Comparison of ENCODE assay signal across 24 mouse cellular contexts in the genomic region with DNA sequence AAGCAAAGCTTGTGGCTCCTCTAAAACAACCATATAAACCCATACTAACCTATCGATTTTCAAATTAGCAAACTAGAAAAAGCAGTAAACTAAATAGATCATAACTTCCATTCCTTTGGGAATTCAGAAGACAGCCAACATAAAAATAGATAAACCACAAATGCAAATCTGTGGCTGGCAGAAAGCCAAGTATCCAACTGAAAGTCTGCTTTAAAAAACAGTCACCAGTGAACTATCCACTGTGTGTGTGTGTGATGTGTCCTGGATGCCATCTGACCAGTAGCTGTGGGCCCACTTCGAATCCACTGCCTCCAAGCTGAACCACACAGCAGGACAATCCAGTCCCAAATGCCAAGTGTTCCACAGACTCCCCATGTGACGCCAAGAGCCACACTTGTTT. TPM values are rescaled to one million over a fixed set of nuclear protein-coding genes. Genes with fewer than 3 reads are reported as not detected.
DNase-seq lines count a peak whose midpoint lies in the region; ATAC-seq and TF ChIP-seq lines count a peak whose summit lies in the region.
"Had no signal": no experiment of that assay in that cellular context is flagged by ENCODE, and none has a peak within 500 bp of the region (broad histone marks: within the 10 kb centered on the region; RNA-seq: fewer than 3 reads in every experiment).

No protein-coding gene starts in this region.

- no peaks in the 10 kb centered on the region for H3K36me3 ChIP-seq in lung, embryonic 14.5 days (ENCODE audit: insufficient read depth)
- H3K36me3 ChIP-seq: embryonic facial prominence, embryonic 12.5 days; heart, embryonic 10.5 days; heart, embryonic 13.5 days; hindbrain, embryonic 12.5 days; hindbrain, embryonic 15.5 days had no signal

- no peak for TF ChIP-seq CTCF in lung, embryonic 14.5 days (IDR thresholded peaks at IDR 0.05; ENCODE audit: low read depth)

- no peak overlapping the region for H3K4me2 ChIP-seq in lung, embryonic 14.5 days
- H3K4me2 ChIP-seq: embryonic facial prominence, embryonic 12.5 days; forebrain, embryonic 13.5 days; heart, embryonic 13.5 days; hindbrain, embryonic 12.5 days; hindbrain, embryonic 15.5 days had no signal

- H3K27me3 ChIP-seq in lung, embryonic 14.5 days (ENCODE audit: insufficient read depth, low read length), result no peaks in the 10 kb centered on the region
- H3K27me3 ChIP-seq: embryonic facial prominence, embryonic 12.5 days; forebrain, embryonic 13.5 days; heart, embryonic 13.5 days; hindbrain, embryonic 12.5 days; hindbrain, embryonic 15.5 days; Patski had no signal

- no peak overlapping the region for H3K27ac ChIP-seq in lung, embryonic 14.5 days (ENCODE audit: low read depth)
- H3K27ac ChIP-seq: embryonic facial prominence, embryonic 12.5 days; forebrain, embryonic 13.5 days; heart, adult 2 months; heart, embryonic 10.5 days; heart, embryonic 13.5 days; hindbrain, embryonic 12.5 days; hindbrain, embryonic 15.5 days had no signal

- ATAC-seq in frontal cortex, adult (ENCODE audit: low TSS enrichment), result 0 out of 2 replicates have a peak, but pooled peaks have one; percentile 6
- no peak for ATAC-seq in lung, embryonic 14.5 days (ENCODE audit: insufficient read depth)
- ATAC-seq: forebrain, embryonic 13.5 days; forebrain, embryonic 16.5 days; Patski had no signal

- no peaks in the 10 kb centered on the region for H3K4me1 ChIP-seq in lung, embryonic 14.5 days (ENCODE audit: insufficient read depth)
- H3K4me1 ChIP-seq: embryonic facial prominence, embryonic 12.5 days; heart, embryonic 10.5 days had no signal

- no peaks in the 10 kb centered on the region for H3K9me3 ChIP-seq in lung, embryonic 14.5 days (ENCODE audit: low read depth, low read length)
- H3K9me3 ChIP-seq: embryonic facial prominence, embryonic 12.5 days; forebrain, embryonic 13.5 days; heart, embryonic 10.5 days; heart, embryonic 13.5 days; hindbrain, embryonic 12.5 days; hindbrain, embryonic 15.5 days had no signal

- DNase-seq in cerebellum, postnatal 10 days, result peak; percentile 14 to 19
- DNase-seq in cerebellum, postnatal 36 days, result no peak
- no peak for DNase-seq in frontal cortex, adult 2 months (ENCODE audit: extremely low spot score in 1 of 2, low spot score in 1 of 2)
- peak; percentile 44 for DNase-seq in lung, embryonic 14.5 days
- DNase-seq in lung, postnatal 10 days, result no peak
- peak; percentile 25 for DNase-seq in right cerebral cortex, postnatal 4 days
- no peak for DNase-seq in right cerebral cortex, adult 2 months (ENCODE audit: low spot score in 2 of 2)
- DNase-seq: adrenal gland, postnatal 10 days; adrenal gland, postnatal 36 days; cerebellum, adult 11 months; cerebellum, adult 9-11 months; gastrocnemius, postnatal 10 days; gastrocnemius, postnatal 36 days; heart, adult 2 months had no signal

- no peak overlapping the region for H3K4me3 ChIP-seq in lung, embryonic 14.5 days (ENCODE audit: low read depth, low read length)
- H3K4me3 ChIP-seq: embryonic facial prominence, embryonic 12.5 days; erythroblast, embryonic 14.5 days; forebrain, embryonic 13.5 days; heart, adult 2 months; heart, embryonic 10.5 days; heart, embryonic 13.5 days; hindbrain, embryonic 12.5 days; hindbrain, embryonic 15.5 days had no signal

- WGBS in lung, embryonic 14.5 days, result 81% methylated on average over 3 of the region's 3 CpGs

- H3K9ac ChIP-seq in lung, embryonic 14.5 days, result no peak overlapping the region
- H3K9ac ChIP-seq: embryonic facial prominence, embryonic 12.5 days; forebrain, embryonic 13.5 days; heart, embryonic 13.5 days; hindbrain, embryonic 12.5 days; hindbrain, embryonic 15.5 days had no signal

RNA-seq across cellular contexts. Expression of a gene that starts 45.8 kb away (rescaled TPM):
- polyA plus RNA-seq in frontal cortex, adult 2 months (2012; rRNA removed), result 41.1 and 44.1 TPM in 2 replicates
- polyA plus RNA-seq in lung, embryonic 14.5 days (2014; fragmentation: Nextera tagmentation; extraction: Ambion mirVana), result 0.47 and 0.50 TPM in 2 replicates
- polyA plus RNA-seq: erythroblast, embryonic 14.5 days had no signal

Comparison
In these comparisons a context has a peak if more than half of its experiments do, and no peak if none do; other contexts are left out.
1. DNase-seq: peak in cerebellum, postnatal 10 days (2 of 2), lung, embryonic 14.5 days (single experiment) and right cerebral cortex, postnatal 4 days (single experiment); none in cerebellum, postnatal 36 days (0 of 2), frontal cortex, adult 2 months (0 of 2), lung, postnatal 10 days (single experiment) and right cerebral cortex, adult 2 months (0 of 2).
2. RNA of a gene that starts 45.8 kb away (polyA plus RNA-seq): 41.1 to 44.1 TPM in frontal cortex, adult 2 months; 0.47 to 0.50 TPM in lung, embryonic 14.5 days; every median in the first group is over 10 times any median in the second.